Comparison of ENCODE assay signal across 15 mouse cellular contexts in genomic region chr17:31660661-31661250, GRCm38 (mm10). TPM values are rescaled to one million over a fixed set of nuclear protein-coding genes. Genes with fewer than 3 reads are reported as not detected.
DNase-seq lines count a peak whose midpoint lies in the region; ATAC-seq and TF ChIP-seq lines count a peak whose summit lies in the region.
"Had no signal": no experiment of that assay in that cellular context is flagged by ENCODE, and none has a peak within 500 bp of the region (broad histone marks: within the 10 kb centered on the region; RNA-seq: fewer than 3 reads in every experiment).

No protein-coding gene starts in this region.

- H3K9ac ChIP-seq in forebrain, postnatal 0 days, result no peak overlapping the region
- H3K9ac ChIP-seq in forebrain, embryonic 13.5 days, result no peak overlapping the region
- no peak overlapping the region for H3K9ac ChIP-seq in midbrain, embryonic 15.5 days

- H3K9me3 ChIP-seq in forebrain, postnatal 0 days (ENCODE audit: low read length), result no peaks in the 10 kb centered on the region
- H3K9me3 ChIP-seq in forebrain, embryonic 13.5 days (replicated peaks), result no peaks in the 10 kb centered on the region
- H3K9me3 ChIP-seq in midbrain, embryonic 15.5 days, result no peaks in the 10 kb centered on the region
- H3K9me3 ChIP-seq: embryonic facial prominence, embryonic 10.5 days; midbrain, embryonic 10.5 days had no signal

- no peak overlapping the region for H3K4me3 ChIP-seq in forebrain, postnatal 0 days (ENCODE audit: low read depth, low read length)
- no peak overlapping the region for H3K4me3 ChIP-seq in forebrain, embryonic 13.5 days
- no peak overlapping the region for H3K4me3 ChIP-seq in midbrain, embryonic 15.5 days
- H3K4me3 ChIP-seq: embryonic facial prominence, embryonic 10.5 days; midbrain, embryonic 10.5 days had no signal

- no peak for ATAC-seq in forebrain, postnatal 0 days
- ATAC-seq in forebrain, embryonic 13.5 days, result no peak
- no peak for ATAC-seq in midbrain, embryonic 15.5 days (replicated peaks)

- no peaks in the 10 kb centered on the region for H3K27me3 ChIP-seq in forebrain, postnatal 0 days (ENCODE audit: insufficient read depth, low read length)
- no peaks in the 10 kb centered on the region for H3K27me3 ChIP-seq in forebrain, embryonic 13.5 days
- no peaks in the 10 kb centered on the region for H3K27me3 ChIP-seq in midbrain, embryonic 15.5 days (replicated peaks)

- H3K4me1 ChIP-seq in forebrain, postnatal 0 days (ENCODE audit: insufficient read depth), result peaks cover 12% of the 10 kb centered on the region
- H3K4me1 ChIP-seq in forebrain, embryonic 13.5 days, result peaks cover 27% of the 10 kb centered on the region
- peaks cover 21% of the 10 kb centered on the region for H3K4me1 ChIP-seq in midbrain, embryonic 15.5 days

- peak; percentile 10; the same call in 1 of the 2 replicates for TF ChIP-seq CTCF in forebrain, postnatal 0 days (IDR thresholded peaks at IDR 0.05; ENCODE audit: low read depth)

- peak; percentile 87 for DNase-seq in forebrain, postnatal 0 days
- DNase-seq in frontal cortex, postnatal 14 days (ENCODE audit: low spot score in 2 of 2), result peak; percentile 56 to 68
- DNase-seq in layer of hippocampus, postnatal 10 days (ENCODE audit: low spot score in 2 of 2), result peak; percentile 75 to 80
- DNase-seq in right cerebral cortex, postnatal 14 days, result peak; percentile 77
- DNase-seq in ovary, postnatal 14 days (ENCODE audit: low spot score), result no peak
- no peak for DNase-seq in testis, postnatal 14 days (ENCODE audit: low spot score)
- DNase-seq: adrenal gland, postnatal 36 days had no signal

- H3K4me2 ChIP-seq in forebrain, postnatal 0 days (ENCODE audit: low read depth), result no peak overlapping the region
- H3K4me2 ChIP-seq in forebrain, embryonic 13.5 days, result no peak overlapping the region
- no peak overlapping the region for H3K4me2 ChIP-seq in midbrain, embryonic 15.5 days
- H3K4me2 ChIP-seq: liver, embryonic 11.5 days had no signal

- H3K36me3 ChIP-seq in forebrain, postnatal 0 days (ENCODE audit: insufficient read depth), result peaks cover 4% of the 10 kb centered on the region
- peaks cover 5% of the 10 kb centered on the region for H3K36me3 ChIP-seq in forebrain, embryonic 13.5 days (ENCODE audit: poor library complexity, severe bottlenecking)
- H3K36me3 ChIP-seq in midbrain, embryonic 15.5 days (replicated peaks), result no peaks in the 10 kb centered on the region

- peak overlapping the region; percentile 31; the same call in 1 of the 2 replicates for H3K27ac ChIP-seq in forebrain, postnatal 0 days (ENCODE audit: low read depth, low read length)
- H3K27ac ChIP-seq in forebrain, embryonic 13.5 days, result no peak overlapping the region; the same call in 1 of the 2 replicates
- H3K27ac ChIP-seq in midbrain, embryonic 15.5 days, result no peak overlapping the region
- H3K27ac ChIP-seq: embryonic facial prominence, embryonic 10.5 days; midbrain, embryonic 10.5 days had no signal

- 49% methylated on average over 8 of the region's 8 CpGs for WGBS in forebrain, postnatal 0 days
- WGBS in forebrain, embryonic 13.5 days, result 76% methylated on average over 8 of the region's 8 CpGs
- 75% methylated on average over 8 of the region's 8 CpGs for WGBS in midbrain, embryonic 15.5 days

RNA-seq across cellular contexts. Expression of gene U2af1, which starts 2.1 kb away (rescaled TPM):
- 86.4 and 102 TPM in 2 replicates for total RNA-seq in forebrain, postnatal 0 days (2014; rRNA removed)
- polyA plus RNA-seq in forebrain, postnatal 0 days (2015; fragmentation: Nextera tagmentation; extraction: Ambion mirVana), result 264 and 273 TPM in 2 replicates
- 349 and 357 TPM in 2 replicates for polyA plus RNA-seq in forebrain, embryonic 13.5 days (2015; fragmentation: Nextera tagmentation; extraction: Ambion mirVana)
- 100 to 1,000 TPM; 143 to 153 TPM for total RNA-seq in layer of hippocampus, postnatal 10 days (2021)
- 189 and 217 TPM in 2 replicates for polyA plus RNA-seq in midbrain, embryonic 15.5 days (2015; fragmentation: Nextera tagmentation; extraction: Ambion mirVana)

RNA-seq across cellular contexts. Expression of gene Cryaa, which starts 16.9 kb away (rescaled TPM):
- total RNA-seq in forebrain, postnatal 0 days (2014; rRNA removed), result not detected in 2 replicates
- 0.28 TPM in 1 of 2 replicates, not detected in the other for polyA plus RNA-seq in forebrain, postnatal 0 days (2015; fragmentation: Nextera tagmentation; extraction: Ambion mirVana)
- not detected in 2 replicates for polyA plus RNA-seq in forebrain, embryonic 13.5 days (2015; fragmentation: Nextera tagmentation; extraction: Ambion mirVana)
- under 1 TPM; 0.57 to 0.80 TPM for total RNA-seq in layer of hippocampus, postnatal 10 days (2021)
- polyA plus RNA-seq in midbrain, embryonic 15.5 days (2015; fragmentation: Nextera tagmentation; extraction: Ambion mirVana), result 0.33 and 0.39 TPM in 2 replicates
- total RNA-seq: adrenal gland, postnatal 36 days; granulocyte monocyte progenitor cell, adult 5-6 weeks had no signal
- polyA plus RNA-seq: C2C12; liver, embryonic 11.5 days; midbrain, embryonic 10.5 days had no signal

RNA-seq across cellular contexts. Expression of gene Cbs, which starts 23.7 kb away (rescaled TPM):
- total RNA-seq in forebrain, postnatal 0 days (2014; rRNA removed), result 18.6 and 20.2 TPM in 2 replicates
- 16.3 and 22.3 TPM in 2 replicates for polyA plus RNA-seq in forebrain, postnatal 0 days (2015; fragmentation: Nextera tagmentation; extraction: Ambion mirVana)
- 4.4 and 5.3 TPM in 2 replicates for polyA plus RNA-seq in forebrain, embryonic 13.5 days (2015; fragmentation: Nextera tagmentation; extraction: Ambion mirVana)
- total RNA-seq in layer of hippocampus, postnatal 10 days (2021), result 10 to 100 TPM; 66.4 to 78.1 TPM
- polyA plus RNA-seq in midbrain, embryonic 15.5 days (2015; fragmentation: Nextera tagmentation; extraction: Ambion mirVana), result 5.2 and 5.9 TPM in 2 replicates
- total RNA-seq: neutrophil, adult 5-6 weeks had no signal

Comparison
In these comparisons a context has a peak if more than half of its experiments do, and no peak if none do; other contexts are left out.
1. DNase-seq: peak in forebrain, postnatal 0 days (single experiment), frontal cortex, postnatal 14 days (2 of 2), layer of hippocampus, postnatal 10 days (2 of 2) and right cerebral cortex, postnatal 14 days (single experiment); none in ovary, postnatal 14 days (single experiment) and testis, postnatal 14 days (single experiment).